Mouse (Mus musculus) liver, adult 2 months (tissue): ENCODE data around the gene Mrpl42.

Source experiments
- CTCF ChIP-seq: fragments of 200-500 bp; IDR thresholded peaks from 2 replicates; pipeline ENCODE4 v1.5.1; 2011; ENCODE audit warnings: low read depth, low read length, control low read depth
- POLR2A ChIP-seq: fragments of 200-500 bp; IDR thresholded peaks from 2 replicates; pipeline ENCODE4 v1.6.1; 2011; ENCODE audit warnings: low read length, control low read depth; ENCODE audit not compliant: insufficient read depth; ENCODE audit errors: extremely low read depth

DNA sequence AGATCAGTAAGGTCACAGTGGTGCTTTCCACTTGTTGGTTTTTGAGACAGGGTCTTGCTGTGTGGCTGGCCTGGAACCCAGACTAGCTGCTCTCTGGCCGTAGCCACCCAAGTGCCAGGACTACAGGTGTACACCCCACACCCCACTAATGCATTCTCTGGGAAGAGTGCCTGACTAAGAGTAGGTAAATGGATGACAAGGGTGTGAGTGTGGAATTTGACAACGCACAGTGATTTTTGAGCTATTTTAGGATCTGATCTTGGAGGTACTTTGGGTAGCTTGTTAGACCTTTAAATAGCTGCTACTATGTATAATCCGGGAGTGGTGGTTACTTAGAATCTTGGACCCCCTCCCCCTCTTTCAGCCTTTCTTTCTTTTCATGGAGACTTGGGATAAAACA is 37.5 kb upstream of the Mrpl42 start:
- no peak for TF ChIP-seq CTCF
- no peak for TF ChIP-seq POLR2A
